Mouse (Mus musculus): ENCODE data around the gene Ttc1. TPM values are rescaled to one million over a fixed set of nuclear protein-coding genes. Genes with fewer than 3 reads are reported as not detected.
A peak's percentile ranks its signal among the peaks of the same experiment; 100 is the strongest.

Ttc1 gene
- polyA plus RNA-seq, 1 experiment = 48.7 TPM

DNA sequence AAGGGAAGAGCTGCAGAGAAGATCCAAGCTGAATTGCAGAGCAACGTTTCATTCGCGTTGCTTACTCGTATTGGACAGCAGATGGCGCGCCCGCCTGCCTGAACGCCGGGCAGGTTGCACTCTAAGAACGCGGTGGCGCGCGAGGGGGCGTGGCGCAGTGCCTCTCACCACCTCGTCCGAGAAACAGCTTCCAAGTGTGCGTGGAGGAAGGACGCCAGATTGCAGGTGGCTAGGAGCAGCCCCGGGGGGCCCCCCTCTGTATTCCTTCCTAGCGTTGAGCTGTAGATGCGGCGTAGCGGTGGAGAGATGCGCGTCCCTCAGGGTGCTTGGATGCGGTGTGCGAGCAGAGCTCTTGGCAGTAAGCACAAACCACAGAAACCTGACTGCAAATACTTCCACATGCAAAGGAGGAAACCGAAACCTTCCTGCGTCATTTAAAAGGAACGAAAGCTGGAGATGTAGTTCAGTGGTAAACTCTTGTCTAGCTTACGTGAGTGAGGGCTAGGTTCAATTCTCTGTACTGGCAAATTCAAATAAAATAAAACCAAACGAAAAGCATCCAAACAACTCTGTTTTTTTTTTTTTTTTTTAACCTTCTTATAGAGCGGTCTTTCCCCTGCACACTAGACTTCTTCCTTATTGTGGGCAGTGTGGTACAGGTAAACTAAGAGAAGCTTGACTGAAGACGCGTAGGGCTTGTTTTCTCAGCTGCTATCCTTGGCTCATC, 19.3 kb upstream of the Ttc1 start:
- no peak overlapping the region for H3K9ac ChIP-seq (ENCODE audit: low read depth, poor library complexity, severe bottlenecking)
- H3K9me3 ChIP-seq (replicated peaks; ENCODE audit: control insufficient read depth, insufficient read depth, low read length, poor library complexity, severe bottlenecking) = no peaks in the 10 kb centered on the region
- TF ChIP-seq CTCF (IDR thresholded peaks at IDR 0.05; ENCODE audit: low read depth, low read length) (peak; percentile 81), EP300 (IDR thresholded peaks at IDR 0.05; ENCODE audit: insufficient read depth, low read depth, low read length) (no peak), POLR2A (IDR thresholded peaks at IDR 0.05; ENCODE audit: insufficient read depth, low read length) (no peak)
- H3K27me3 ChIP-seq (ENCODE audit: control insufficient read depth, insufficient read depth, low read length, poor library complexity, severe bottlenecking) = 0 out of 2 replicates have a peak, but pooled peaks cover 2% of the 10 kb centered on the region
- no peaks in the 10 kb centered on the region for H3K4me1 ChIP-seq (ENCODE audit: control insufficient read depth, insufficient read depth, low read length)
- H3K36me3 ChIP-seq (ENCODE audit: control insufficient read depth, insufficient read depth, low read length, poor library complexity, severe bottlenecking) = no peaks in the 10 kb centered on the region
- no peak overlapping the region for H3K27ac ChIP-seq (ENCODE audit: insufficient read depth, low read length)
- peak overlapping the region; percentile 44 for H3K4me3 ChIP-seq (ENCODE audit: low read depth, low read length)

DNA sequence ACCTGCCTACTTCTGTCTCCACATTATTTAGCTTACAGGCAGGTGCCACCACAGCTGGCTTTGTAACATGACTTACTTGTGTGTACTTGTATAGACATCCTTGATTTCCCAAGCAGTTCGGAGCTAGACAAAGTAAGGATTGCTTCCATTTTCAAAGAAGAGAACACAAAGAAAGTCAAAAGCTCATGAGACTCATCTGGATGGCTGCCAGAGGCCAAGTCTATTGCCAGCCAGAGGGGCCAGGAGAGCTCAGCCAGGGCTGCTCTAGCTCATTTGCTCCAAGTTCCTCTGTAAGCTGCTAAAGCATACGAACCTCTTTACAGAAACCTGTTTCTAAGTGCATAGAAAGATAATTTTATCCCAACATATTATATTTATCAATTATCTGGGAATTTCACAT, 10.6 kb upstream of the Ttc1 start:
- H3K4me3 ChIP-seq (ENCODE audit: low read depth, low read length) = no peak overlapping the region
- H3K4me1 ChIP-seq (ENCODE audit: control insufficient read depth, insufficient read depth, low read length) = no peaks in the 10 kb centered on the region
- H3K9me3 ChIP-seq (replicated peaks; ENCODE audit: control insufficient read depth, insufficient read depth, low read length, poor library complexity, severe bottlenecking) = no peaks in the 10 kb centered on the region
- H3K9ac ChIP-seq (ENCODE audit: low read depth, poor library complexity, severe bottlenecking) = no peak overlapping the region
- H3K27me3 ChIP-seq (ENCODE audit: control insufficient read depth, insufficient read depth, low read length, poor library complexity, severe bottlenecking) = peaks cover under 1% of the 10 kb centered on the region; the same call in 1 of the 2 replicates
- TF ChIP-seq POLR2A (IDR thresholded peaks at IDR 0.05; ENCODE audit: insufficient read depth, low read length) (no peak), CTCF (IDR thresholded peaks at IDR 0.05; ENCODE audit: low read depth, low read length) (no peak), EP300 (IDR thresholded peaks at IDR 0.05; ENCODE audit: insufficient read depth, low read depth, low read length) (no peak)
- H3K36me3 ChIP-seq (ENCODE audit: control insufficient read depth, insufficient read depth, low read length, poor library complexity, severe bottlenecking) = no peaks in the 10 kb centered on the region
- no peak overlapping the region for H3K27ac ChIP-seq (ENCODE audit: insufficient read depth, low read length)

- TF ChIP-seq EP300 (IDR thresholded peaks at IDR 0.05; ENCODE audit: insufficient read depth, low read depth, low read length) = no peak
- TF ChIP-seq CTCF (IDR thresholded peaks at IDR 0.05; ENCODE audit: low read depth, low read length) = no peak
- TF ChIP-seq POLR2A (IDR thresholded peaks at IDR 0.05; ENCODE audit: insufficient read depth, low read length) = no peak
- no peak overlapping the region for H3K9ac ChIP-seq (ENCODE audit: low read depth, poor library complexity, severe bottlenecking)
- peaks cover 2% of the 10 kb centered on the region for H3K4me1 ChIP-seq (ENCODE audit: control insufficient read depth, insufficient read depth, low read length)
- no peak overlapping the region for H3K27ac ChIP-seq (ENCODE audit: insufficient read depth, low read length)
- H3K9me3 ChIP-seq (replicated peaks; ENCODE audit: control insufficient read depth, insufficient read depth, low read length, poor library complexity, severe bottlenecking) = no peaks in the 10 kb centered on the region
- no peaks in the 10 kb centered on the region for H3K36me3 ChIP-seq (ENCODE audit: control insufficient read depth, insufficient read depth, low read length, poor library complexity, severe bottlenecking)
- H3K4me3 ChIP-seq (ENCODE audit: low read depth, low read length) = no peak overlapping the region
- no peaks in the 10 kb centered on the region; the same call in 1 of the 2 replicates for H3K27me3 ChIP-seq (ENCODE audit: control insufficient read depth, insufficient read depth, low read length, poor library complexity, severe bottlenecking)
Observed at GRCm38 (mm10) chr11:43755411-43755810, 7.6 kb upstream of the Ttc1 start.

DNA sequence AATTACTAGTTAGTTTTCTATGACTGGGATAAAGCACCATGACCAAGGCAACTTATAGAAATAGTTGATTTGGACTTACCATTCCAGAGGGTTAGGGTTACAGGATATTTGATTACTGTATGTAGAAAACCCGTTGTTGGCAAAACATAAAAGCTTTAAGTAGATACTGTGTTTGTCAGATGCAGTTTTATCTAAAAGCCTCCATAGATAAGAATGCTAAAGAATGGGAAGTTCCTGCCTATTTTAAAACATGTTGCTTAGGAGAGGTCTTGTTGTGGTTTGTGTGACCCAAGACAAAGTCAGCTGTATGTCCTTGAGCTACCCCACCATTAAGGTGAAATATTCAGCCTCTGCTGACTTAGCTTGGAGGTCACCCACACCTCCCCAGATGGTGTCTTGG, 6.8 kb upstream of the Ttc1 start:
- TF ChIP-seq EP300 (IDR thresholded peaks at IDR 0.05; ENCODE audit: insufficient read depth, low read depth, low read length) (no peak), CTCF (IDR thresholded peaks at IDR 0.05; ENCODE audit: low read depth, low read length) (no peak), POLR2A (IDR thresholded peaks at IDR 0.05; ENCODE audit: insufficient read depth, low read length) (no peak)
- Histone ChIP-seq H3K4me1 (ENCODE audit: control insufficient read depth, insufficient read depth, low read length) (peaks cover 2% of the 10 kb centered on the region), H3K36me3 (ENCODE audit: control insufficient read depth, insufficient read depth, low read length, poor library complexity, severe bottlenecking) (no peaks in the 10 kb centered on the region)

GRCm38 (mm10) chr11:43751542-43751941, 3.7 kb upstream of the Ttc1 start:
- no peak overlapping the region for H3K4me3 ChIP-seq (ENCODE audit: low read depth, low read length)
- H3K9ac ChIP-seq (ENCODE audit: low read depth, poor library complexity, severe bottlenecking) = no peak overlapping the region; the same call in 1 of the 2 replicates
- no peaks in the 10 kb centered on the region for H3K27me3 ChIP-seq (ENCODE audit: control insufficient read depth, insufficient read depth, low read length, poor library complexity, severe bottlenecking)
- no peak overlapping the region for H3K27ac ChIP-seq (ENCODE audit: insufficient read depth, low read length)
- peaks cover 2% of the 10 kb centered on the region for H3K4me1 ChIP-seq (ENCODE audit: control insufficient read depth, insufficient read depth, low read length)
- no peak for TF ChIP-seq CTCF (IDR thresholded peaks at IDR 0.05; ENCODE audit: low read depth, low read length)
- TF ChIP-seq EP300 (IDR thresholded peaks at IDR 0.05; ENCODE audit: insufficient read depth, low read depth, low read length) = no peak
- TF ChIP-seq POLR2A (IDR thresholded peaks at IDR 0.05; ENCODE audit: insufficient read depth, low read length) = no peak
- no peaks in the 10 kb centered on the region for H3K36me3 ChIP-seq (ENCODE audit: control insufficient read depth, insufficient read depth, low read length, poor library complexity, severe bottlenecking)
- H3K9me3 ChIP-seq (replicated peaks; ENCODE audit: control insufficient read depth, insufficient read depth, low read length, poor library complexity, severe bottlenecking) = no peaks in the 10 kb centered on the region

More for the DNA sequence above, 6.8 kb upstream of the Ttc1 start:
- no peak overlapping the region for H3K4me3 ChIP-seq (ENCODE audit: low read depth, low read length)
- no peaks in the 10 kb centered on the region; the same call in 1 of the 2 replicates for H3K27me3 ChIP-seq (ENCODE audit: control insufficient read depth, insufficient read depth, low read length, poor library complexity, severe bottlenecking)
- H3K27ac ChIP-seq (ENCODE audit: insufficient read depth, low read length) = no peak overlapping the region
- no peaks in the 10 kb centered on the region for H3K9me3 ChIP-seq (replicated peaks; ENCODE audit: control insufficient read depth, insufficient read depth, low read length, poor library complexity, severe bottlenecking)
- no peak overlapping the region for H3K9ac ChIP-seq (ENCODE audit: low read depth, poor library complexity, severe bottlenecking)

- no peaks in the 10 kb centered on the region for H3K27me3 ChIP-seq (ENCODE audit: control insufficient read depth, insufficient read depth, low read length, poor library complexity, severe bottlenecking)
- TF ChIP-seq EP300 (IDR thresholded peaks at IDR 0.05; ENCODE audit: insufficient read depth, low read depth, low read length) = no peak
- no peak for TF ChIP-seq POLR2A (IDR thresholded peaks at IDR 0.05; ENCODE audit: insufficient read depth, low read length)
- TF ChIP-seq CTCF (IDR thresholded peaks at IDR 0.05; ENCODE audit: low read depth, low read length) = no peak
- H3K9ac ChIP-seq (ENCODE audit: low read depth, poor library complexity, severe bottlenecking) = no peak overlapping the region
- H3K4me3 ChIP-seq (ENCODE audit: low read depth, low read length) = no peak overlapping the region
- no peaks in the 10 kb centered on the region for H3K9me3 ChIP-seq (replicated peaks; ENCODE audit: control insufficient read depth, insufficient read depth, low read length, poor library complexity, severe bottlenecking)
- H3K4me1 ChIP-seq (ENCODE audit: control insufficient read depth, insufficient read depth, low read length) = no peaks in the 10 kb centered on the region
- peaks cover 34% of the 10 kb centered on the region for H3K36me3 ChIP-seq (ENCODE audit: control insufficient read depth, insufficient read depth, low read length, poor library complexity, severe bottlenecking)
- no peak overlapping the region for H3K27ac ChIP-seq (ENCODE audit: insufficient read depth, low read length)
Observed at GRCm38 (mm10) chr11:43728737-43729301, 19.0 kb downstream of the Ttc1 start.

Measured in ES-Bruce4 (cell line).